Mouse (Mus musculus): Measurements from ENCODE around the gene Tmem107. TPM values are rescaled to one million over a fixed set of nuclear protein-coding genes. Genes with fewer than 3 reads are reported as not detected.

Tmem107 gene
- polyA plus RNA-seq, 2 experiments = 12.0 to 21.9 TPM

DNA sequence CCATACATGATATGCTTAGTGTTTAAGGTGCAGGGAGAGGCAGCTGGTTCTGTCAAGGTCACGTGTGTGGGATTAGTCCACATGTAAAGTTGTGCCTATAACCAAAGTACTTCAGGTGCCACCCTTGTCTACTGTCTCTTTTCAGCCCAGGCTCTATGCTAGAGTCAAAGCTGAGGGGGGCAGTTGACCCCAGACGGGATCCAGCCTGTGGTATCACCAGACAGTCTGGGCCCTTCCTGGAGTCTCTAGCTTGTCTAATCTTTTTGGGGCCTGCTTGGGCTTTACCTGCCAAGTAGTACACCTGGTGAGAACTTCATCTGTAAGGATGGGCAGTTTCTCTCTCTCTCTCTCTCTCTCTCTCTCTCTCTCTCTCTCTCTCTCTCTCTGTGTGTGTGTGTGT, 17.0 kb downstream of the Tmem107 start:
- H3K4me2 ChIP-seq (ENCODE audit: low read depth) = peak overlapping the region; percentile 93
- DNase-seq (ENCODE audit: low read depth in 3 of 3, low spot score in 3 of 3) (no peak), ATAC-seq (ENCODE audit: insufficient read depth) (no peak)
- H3K9ac ChIP-seq (replicated peaks) = no peak overlapping the region
- no peak for TF ChIP-seq EP300 (IDR thresholded peaks at IDR 0.05; ENCODE audit: low read depth)
- no peak for TF ChIP-seq CTCF (IDR thresholded peaks at IDR 0.05; ENCODE audit: low read depth)
- 55% methylated on average over 2 of the region's 2 CpGs for WGBS (ENCODE audit: insufficient replicate concordance)
- peaks cover 10 to 14% of the 10 kb centered on the region in 2 experiments for H3K4me1 ChIP-seq (replicated peaks; ENCODE audit: control insufficient read depth in 2 of 2, insufficient read depth in 2 of 2, low read length in 1 of 2)
- H3K9me3 ChIP-seq (ENCODE audit: control insufficient read depth, low read length) = no peaks in the 10 kb centered on the region
- no peak overlapping the region for H3K4me3 ChIP-seq (ENCODE audit: insufficient read depth in 1 of 2, low read depth in 2 of 2, low read length in 2 of 2)
- H3K27ac ChIP-seq = no peak overlapping the region
- no peaks in the 10 kb centered on the region; the same call in 1 of the 2 replicates for H3K27me3 ChIP-seq (ENCODE audit: control insufficient read depth, insufficient read depth, low read length)
- peaks cover 10% of the 10 kb centered on the region for H3K36me3 ChIP-seq (replicated peaks; ENCODE audit: control insufficient read depth, insufficient read depth, low read depth)

DNA sequence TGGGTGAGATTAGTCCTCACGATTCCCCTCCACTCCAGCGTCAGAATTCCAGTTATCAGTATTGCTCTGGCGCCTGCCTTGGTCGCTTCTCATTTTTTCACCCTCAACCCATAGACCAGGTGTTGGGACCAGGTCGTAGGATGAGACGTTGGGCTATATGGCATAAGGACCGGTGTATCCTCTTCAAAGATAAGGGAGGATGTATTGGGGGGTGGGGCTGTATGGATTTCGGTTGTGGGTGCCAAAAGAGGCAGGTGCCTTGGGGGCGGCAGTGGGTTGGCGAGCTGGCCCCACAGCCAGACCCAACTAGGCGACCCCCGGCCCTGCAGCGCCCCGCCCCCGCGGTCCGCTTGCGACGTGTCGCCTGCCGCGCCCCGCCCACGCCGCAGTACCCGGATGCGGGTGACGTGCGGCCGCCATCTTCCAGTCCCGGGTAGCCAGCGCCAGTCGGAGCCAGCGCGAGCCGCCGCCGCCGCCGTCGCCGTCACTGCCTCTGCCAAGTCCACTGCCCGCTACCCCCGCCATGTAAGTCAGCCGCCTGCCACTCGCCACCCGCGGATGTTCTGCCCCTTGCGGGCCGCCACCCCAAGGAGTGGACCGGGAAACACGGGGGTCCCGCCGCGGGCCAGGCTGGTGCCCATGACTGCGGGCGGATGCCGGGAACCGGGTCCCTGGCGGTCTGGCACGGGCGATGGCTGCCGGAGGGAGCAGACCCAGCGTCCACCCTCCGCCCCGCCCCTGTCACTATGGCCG, 17.7 kb downstream of the Tmem107 start, which contains the start of gene Vamp2:
Gene Vamp2, plus strand, starts transcription at position 388 of the 753 bp plus-strand sequence.
- Histone ChIP-seq H3K9me3 (ENCODE audit: control insufficient read depth, low read length) (no peaks in the 10 kb centered on the region), H3K27me3 (ENCODE audit: control insufficient read depth, insufficient read depth, low read length) (no peaks in the 10 kb centered on the region), H3K4me3 (ENCODE audit: insufficient read depth in 1 of 2, low read depth in 2 of 2, low read length in 2 of 2) (peak within 1 kb of the TSS; percentile 71 to 88), H3K9ac (replicated peaks) (peak within 1 kb of the TSS; percentile 81), H3K27ac (peak within 1 kb of the TSS; percentile 33), H3K36me3 (replicated peaks; ENCODE audit: control insufficient read depth, insufficient read depth, low read depth) (peaks cover 10% of the 10 kb centered on the region), H3K4me1 (replicated peaks; ENCODE audit: control insufficient read depth in 2 of 2, insufficient read depth in 2 of 2, low read length in 1 of 2) (peaks cover 10 to 14% of the 10 kb centered on the region in 2 experiments), H3K4me2 (ENCODE audit: low read depth) (peak within 1 kb of the TSS; percentile 93)
- WGBS (ENCODE audit: insufficient replicate concordance) = under 1% methylated on average over 59 of the region's 67 CpGs
- ATAC-seq (ENCODE audit: insufficient read depth) (peak; percentile 65), DNase-seq (ENCODE audit: low read depth in 3 of 3, low spot score in 3 of 3) (peak in 1 of 3 experiments; percentile 73)
- TF ChIP-seq CTCF (IDR thresholded peaks at IDR 0.05; ENCODE audit: low read depth) (no peak), EP300 (IDR thresholded peaks at IDR 0.05; ENCODE audit: low read depth) (no peak)

DNA sequence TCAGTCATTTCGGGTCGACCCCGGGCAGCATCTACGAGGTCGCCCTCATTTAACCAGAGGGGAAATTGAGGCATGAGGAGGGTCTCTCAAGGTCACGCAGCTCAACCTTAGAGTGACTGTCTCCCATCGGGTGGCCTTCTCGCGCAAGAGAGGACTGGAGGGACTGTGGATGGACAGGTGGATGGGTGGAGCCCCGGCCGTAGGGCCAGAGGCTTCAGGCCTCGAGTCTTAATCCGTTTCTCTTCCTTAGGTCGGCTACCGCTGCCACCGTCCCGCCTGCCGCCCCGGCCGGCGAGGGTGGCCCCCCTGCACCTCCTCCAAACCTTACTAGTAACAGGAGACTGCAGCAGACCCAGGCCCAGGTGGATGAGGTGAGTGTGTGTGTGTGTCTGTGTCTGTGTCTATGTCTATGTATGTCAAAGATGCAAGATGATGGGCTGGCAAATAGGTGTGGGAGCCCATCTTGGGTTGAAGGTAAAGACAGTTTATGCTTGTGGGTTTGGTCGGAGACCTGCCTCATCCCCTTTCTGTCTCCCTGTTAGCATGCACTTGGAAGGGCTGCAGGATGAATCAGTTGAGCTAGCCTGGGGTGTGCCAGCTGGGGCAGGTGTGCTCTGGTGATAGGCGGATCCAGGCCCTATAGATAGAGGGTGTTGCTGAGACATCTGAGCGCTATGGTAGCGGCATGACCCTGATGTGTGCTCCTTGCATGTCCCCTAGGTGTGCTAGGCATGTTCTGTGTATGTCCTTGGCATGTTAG, 18.4 kb downstream of the Tmem107 start:
- peaks cover 10 to 14% of the 10 kb centered on the region in 2 experiments for H3K4me1 ChIP-seq (replicated peaks; ENCODE audit: control insufficient read depth in 2 of 2, insufficient read depth in 2 of 2, low read length in 1 of 2)
- peaks cover 10% of the 10 kb centered on the region for H3K36me3 ChIP-seq (replicated peaks; ENCODE audit: control insufficient read depth, insufficient read depth, low read depth)
- WGBS (ENCODE audit: insufficient replicate concordance) = 4% methylated on average over 25 of the region's 25 CpGs
- ATAC-seq (ENCODE audit: insufficient read depth) = peak; percentile 83
- no peaks in the 10 kb centered on the region for H3K9me3 ChIP-seq (ENCODE audit: control insufficient read depth, low read length)
- H3K4me2 ChIP-seq (ENCODE audit: low read depth) = peak overlapping the region; percentile 93
- peak in 1 of 3 experiments; percentile 75 for DNase-seq (ENCODE audit: low read depth in 3 of 3, low spot score in 3 of 3)
- TF ChIP-seq EP300 (IDR thresholded peaks at IDR 0.05; ENCODE audit: low read depth) (peak; percentile 75), CTCF (IDR thresholded peaks at IDR 0.05; ENCODE audit: low read depth) (peak; percentile 33; the same call in 1 of the 2 replicates)
- H3K9ac ChIP-seq (replicated peaks) = peak overlapping the region; percentile 81
- H3K27ac ChIP-seq = peak overlapping the region; percentile 33
- no peaks in the 10 kb centered on the region for H3K27me3 ChIP-seq (ENCODE audit: control insufficient read depth, insufficient read depth, low read length)
- H3K4me3 ChIP-seq (ENCODE audit: insufficient read depth in 1 of 2, low read depth in 2 of 2, low read length in 2 of 2) = peak overlapping the region; percentile 71 to 88

DNA sequence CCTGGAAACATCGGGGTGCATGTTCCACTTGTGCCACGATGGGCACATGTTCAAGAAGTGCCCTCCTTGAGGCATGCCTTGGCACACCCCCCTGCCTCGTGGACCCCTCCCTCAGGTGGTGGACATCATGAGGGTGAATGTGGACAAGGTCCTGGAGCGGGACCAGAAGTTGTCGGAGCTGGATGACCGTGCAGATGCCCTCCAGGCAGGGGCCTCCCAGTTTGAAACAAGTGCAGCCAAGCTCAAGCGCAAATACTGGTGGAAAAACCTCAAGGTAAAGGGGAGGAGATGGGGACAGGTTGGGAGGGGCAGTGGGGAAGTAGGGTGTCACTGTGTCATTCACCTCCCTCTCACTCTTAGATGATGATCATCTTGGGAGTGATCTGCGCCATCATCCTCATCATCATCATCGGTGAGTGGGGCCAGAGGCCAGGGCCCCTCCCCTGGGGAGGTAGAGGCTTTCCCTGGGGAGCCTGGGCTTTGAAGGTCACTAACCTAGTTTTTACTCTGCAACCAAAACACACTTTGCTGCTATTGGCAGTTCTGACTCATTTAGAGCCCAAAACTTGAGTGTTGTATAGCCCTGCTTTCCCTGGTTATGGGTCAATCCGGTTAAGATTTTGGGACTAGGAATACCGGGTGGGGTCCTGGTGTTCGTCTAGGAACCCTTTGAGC, 19.1 kb downstream of the Tmem107 start:
- TF ChIP-seq EP300 (IDR thresholded peaks at IDR 0.05; ENCODE audit: low read depth) (no peak), CTCF (IDR thresholded peaks at IDR 0.05; ENCODE audit: low read depth) (no peak)
- Histone ChIP-seq H3K36me3 (replicated peaks; ENCODE audit: control insufficient read depth, insufficient read depth, low read depth) (peaks cover 10% of the 10 kb centered on the region), H3K27me3 (ENCODE audit: control insufficient read depth, insufficient read depth, low read length) (no peaks in the 10 kb centered on the region), H3K4me3 (ENCODE audit: insufficient read depth in 1 of 2, low read depth in 2 of 2, low read length in 2 of 2) (peak overlapping the region; percentile 71 to 88), H3K9me3 (ENCODE audit: control insufficient read depth, low read length) (no peaks in the 10 kb centered on the region), H3K4me2 (ENCODE audit: low read depth) (peak overlapping the region; percentile 93), H3K27ac (peak overlapping the region; percentile 33), H3K4me1 (replicated peaks; ENCODE audit: control insufficient read depth in 2 of 2, insufficient read depth in 2 of 2, low read length in 1 of 2) (peaks cover 14 to 18% of the 10 kb centered on the region in 2 experiments), H3K9ac (replicated peaks) (peak overlapping the region; percentile 81)
- no peak for DNase-seq (ENCODE audit: low read depth in 3 of 3, low spot score in 3 of 3)
- WGBS (ENCODE audit: insufficient replicate concordance) = 85% methylated on average over 12 of the region's 12 CpGs
- ATAC-seq (ENCODE audit: insufficient read depth) = no peak

Data from liver, embryonic 14.5 days (tissue).